Mouse (Mus musculus) limb, embryonic 11.5 days (tissue): ENCODE results near the gene Lpcat3. TPM values are rescaled to one million over a fixed set of nuclear protein-coding genes. Genes with fewer than 3 reads are reported as not detected.

Experiments
- ATAC-seq: fragments of 200-750 bp; cut with Nextera tagmentation; 2 replicates; pipeline ENCODE4 v1.8.0; 2017; ENCODE audit warnings: low read depth; ENCODE audit not compliant: insufficient number of reproducible peaks, low FRiP score, low TSS enrichment
- DNase-seq: peaks from one replicate; pipeline ENCODE4 v3.0.0-alpha.2; 2015; ENCODE audit warnings: low spot score
- H3K27ac ChIP-seq: fragments of 300-500 bp; sonication (generic); replicated peaks from 2 replicates; pipeline ENCODE4 v1.5.1; 2014; ENCODE audit warnings: low read depth, mild to moderate bottlenecking, low read length
- H3K27me3 ChIP-seq: fragments of 300-500 bp; sonication (generic); 2 replicates; pipeline ENCODE4 v1.6.1; 2014; ENCODE audit warnings: mild to moderate bottlenecking, low read length, mixed read lengths; ENCODE audit not compliant: control insufficient read depth, insufficient read depth
- H3K36me3 ChIP-seq: fragments of 300-500 bp; sonication (generic); 2 replicates; pipeline ENCODE4 v1.6.1; 2014; ENCODE audit warnings: mild to moderate bottlenecking, low read length, moderate library complexity, mixed read lengths; ENCODE audit not compliant: control insufficient read depth, insufficient read depth
- H3K4me1 ChIP-seq: fragments of 300-500 bp; sonication (generic); 2 replicates; pipeline ENCODE4 v1.6.1; 2014; ENCODE audit warnings: low read length, mixed read lengths; ENCODE audit not compliant: control insufficient read depth, insufficient read depth
- H3K4me2 ChIP-seq: fragments of 300-500 bp; sonication (generic); 2 replicates; pipeline ENCODE4 v1.6.1; 2014; ENCODE audit warnings: low read depth, mild to moderate bottlenecking, moderate library complexity; ENCODE audit not compliant: severe bottlenecking
- H3K4me3 ChIP-seq: fragments of 300-500 bp; sonication (generic); 2 replicates; pipeline ENCODE4 v1.5.1; 2014; ENCODE audit warnings: low read depth, low read length
- H3K9ac ChIP-seq: fragments of 300-500 bp; sonication (generic); 2 replicates; pipeline ENCODE4 v1.6.1; 2014; ENCODE audit warnings: mild to moderate bottlenecking, low read length
- H3K9me3 ChIP-seq: fragments of 300-500 bp; sonication (generic); 2 replicates; pipeline ENCODE4 v1.6.1; 2016; ENCODE audit warnings: low read length; ENCODE audit not compliant: control insufficient read depth
- WGBS: fragments of 180-500 bp; shearing (Covaris S2); extraction: QIAGEN DNeasy Blood & Tissue Kit; methylation state at CpG from one replicate; pipeline ENCODE4 v1.1.7; 2014; 5-methylcytosine and 5-hydroxymethylcytosine counted together
- polyA plus RNA-seq: library from polyadenylated mRNA; unstranded; fragments of >200 nt; fragmentation: Nextera tagmentation; extraction: Ambion mirVana; gene quantifications from 2 replicates; pipeline ENCODE4 v1.2.1, GENCODE M21; 2014

Gene Lpcat3
- polyA plus RNA-seq, 1 experiment from 2014 or later, result 46.1 TPM

DNA sequence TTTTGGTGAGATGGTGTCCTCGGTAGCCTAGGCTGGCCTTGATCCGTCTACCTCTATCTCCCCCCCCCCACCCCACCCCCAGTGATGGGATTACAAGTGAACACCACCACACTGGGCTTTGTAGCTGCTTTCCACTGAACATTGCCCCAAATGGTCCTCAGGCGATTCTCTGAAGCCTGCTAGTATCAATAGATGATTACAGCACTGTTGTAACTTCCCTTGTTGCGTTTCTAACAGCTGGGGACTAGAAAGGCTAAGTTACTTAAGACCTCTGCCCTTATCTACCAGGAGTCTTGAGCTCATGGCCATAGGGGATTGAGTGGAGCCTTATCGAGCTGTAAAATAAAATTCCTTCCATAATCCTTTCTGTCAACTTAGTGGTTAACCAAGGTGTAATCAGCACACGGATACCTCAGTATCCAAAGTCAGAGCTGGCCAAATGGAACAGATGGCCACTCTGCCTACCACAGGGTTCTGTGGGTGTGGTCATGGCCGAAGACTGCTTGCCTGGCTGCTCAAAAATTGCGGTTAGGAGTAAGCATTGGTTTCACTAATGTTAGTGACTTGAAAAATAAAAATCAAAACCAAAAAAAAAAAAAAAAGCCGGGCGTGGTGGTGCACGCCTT, 6.5 kb downstream of the Lpcat3 start:
- Histone ChIP-seq H3K27me3 (no peaks in the 10 kb centered on the region), H3K4me2 (no peak overlapping the region), H3K36me3 (no peaks in the 10 kb centered on the region), H3K4me1 (no peaks in the 10 kb centered on the region; the same call in 1 of the 2 replicates), H3K9ac (no peak overlapping the region), H3K9me3 (no peaks in the 10 kb centered on the region), H3K4me3 (no peak overlapping the region), H3K27ac (no peak overlapping the region)
- WGBS, result 84% methylated on average over 11 of the region's 11 CpGs
- ATAC-seq, result no peak
- DNase-seq, result no peak

DNA sequence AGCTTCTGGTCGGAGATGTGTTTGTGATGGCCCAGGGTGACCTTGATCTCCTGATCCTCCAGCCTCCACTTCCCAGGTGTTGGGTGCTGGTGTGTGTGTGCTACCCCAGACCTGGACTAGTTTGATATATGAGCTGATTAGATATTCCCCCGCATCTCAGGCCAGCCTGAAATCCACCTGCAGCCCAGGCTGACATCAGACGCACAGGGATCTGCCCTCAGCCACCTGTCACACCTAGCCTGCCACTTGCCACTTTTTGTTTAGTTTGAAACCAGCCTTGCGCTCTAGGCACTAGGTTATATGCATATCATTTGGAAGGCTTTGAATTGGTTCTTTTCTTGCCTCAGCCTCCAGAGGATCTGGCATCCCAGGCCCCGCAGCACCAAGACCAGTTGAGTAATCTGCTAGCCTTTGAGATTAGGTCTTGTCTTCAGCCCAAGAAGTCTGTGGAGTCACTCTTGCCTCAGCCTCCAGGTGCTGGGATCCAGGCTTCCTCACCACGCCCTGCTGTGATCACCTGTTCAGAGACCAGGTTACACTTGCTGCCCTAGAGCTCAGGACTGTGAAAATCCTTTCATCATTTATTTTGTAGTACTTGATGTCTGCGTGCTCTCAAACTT, 7.6 kb downstream of the Lpcat3 start:
- no peak overlapping the region for H3K9ac ChIP-seq
- WGBS, result 91% methylated on average over 7 of the region's 7 CpGs
- no peaks in the 10 kb centered on the region; the same call in 1 of the 2 replicates for H3K4me1 ChIP-seq
- H3K27me3 ChIP-seq, result no peaks in the 10 kb centered on the region
- DNase-seq, result no peak
- H3K4me3 ChIP-seq, result no peak overlapping the region
- H3K9me3 ChIP-seq, result no peaks in the 10 kb centered on the region
- H3K36me3 ChIP-seq, result no peaks in the 10 kb centered on the region
- H3K4me2 ChIP-seq, result no peak overlapping the region
- H3K27ac ChIP-seq, result no peak overlapping the region
- ATAC-seq, result no peak

DNA sequence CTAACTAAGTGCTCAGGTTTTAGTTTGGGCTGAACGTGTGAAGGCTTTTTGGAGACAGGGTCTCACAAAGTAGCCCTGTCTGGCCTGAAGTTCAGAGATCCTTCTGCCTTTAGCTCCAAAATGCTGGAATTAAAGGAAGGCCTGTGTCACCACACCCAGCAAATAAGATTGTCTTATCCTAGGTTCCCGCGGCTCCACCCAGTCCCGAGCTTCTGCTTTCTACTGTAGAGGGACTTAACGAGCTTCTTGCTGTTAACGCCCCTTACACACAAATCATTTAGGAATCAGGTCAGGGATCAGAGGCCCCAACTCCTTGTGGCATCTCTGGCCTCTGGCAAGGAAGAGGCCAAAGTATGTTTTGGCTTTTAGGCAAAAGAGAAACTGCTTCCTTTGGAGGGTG, 9.3 kb downstream of the Lpcat3 start:
- 58% methylated on average over 6 of the region's 6 CpGs for WGBS
- ATAC-seq, result no peak

DNA sequence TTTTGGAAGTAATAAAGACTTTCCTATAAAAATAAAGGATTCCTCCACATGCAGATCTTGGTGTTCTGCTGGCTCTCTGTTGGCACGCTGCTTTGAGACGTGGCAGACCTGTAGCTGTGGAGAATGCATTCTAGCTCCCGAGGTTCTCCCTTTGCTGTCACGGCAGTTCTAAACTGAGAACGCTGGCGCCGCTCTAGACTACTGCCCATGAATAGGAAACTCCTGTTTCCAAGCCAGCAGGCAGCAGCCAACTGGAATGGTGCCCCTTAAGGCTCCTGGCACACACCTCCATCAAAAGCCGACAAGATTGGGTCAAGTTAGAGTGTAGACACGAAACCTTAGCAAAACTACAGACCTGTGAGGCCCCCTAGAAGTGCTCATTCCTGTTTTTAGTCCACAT, 10.8 kb downstream of the Lpcat3 start:
- no peak for DNase-seq
- Histone ChIP-seq H3K9ac (no peak overlapping the region), H3K27me3 (no peaks in the 10 kb centered on the region), H3K27ac (no peak overlapping the region), H3K4me3 (no peak overlapping the region), H3K4me1 (no peaks in the 10 kb centered on the region; the same call in 1 of the 2 replicates), H3K4me2 (no peak overlapping the region), H3K36me3 (no peaks in the 10 kb centered on the region), H3K9me3 (no peaks in the 10 kb centered on the region)
- no peak for ATAC-seq
- 94% methylated on average over 9 of the region's 9 CpGs for WGBS

More for the DNA sequence above, 9.3 kb downstream of the Lpcat3 start:
- Histone ChIP-seq H3K4me1 (no peaks in the 10 kb centered on the region; the same call in 1 of the 2 replicates), H3K36me3 (no peaks in the 10 kb centered on the region), H3K4me3 (no peak overlapping the region), H3K4me2 (no peak overlapping the region), H3K9ac (no peak overlapping the region), H3K27ac (no peak overlapping the region), H3K27me3 (no peaks in the 10 kb centered on the region), H3K9me3 (no peaks in the 10 kb centered on the region)
- no peak for DNase-seq

DNA sequence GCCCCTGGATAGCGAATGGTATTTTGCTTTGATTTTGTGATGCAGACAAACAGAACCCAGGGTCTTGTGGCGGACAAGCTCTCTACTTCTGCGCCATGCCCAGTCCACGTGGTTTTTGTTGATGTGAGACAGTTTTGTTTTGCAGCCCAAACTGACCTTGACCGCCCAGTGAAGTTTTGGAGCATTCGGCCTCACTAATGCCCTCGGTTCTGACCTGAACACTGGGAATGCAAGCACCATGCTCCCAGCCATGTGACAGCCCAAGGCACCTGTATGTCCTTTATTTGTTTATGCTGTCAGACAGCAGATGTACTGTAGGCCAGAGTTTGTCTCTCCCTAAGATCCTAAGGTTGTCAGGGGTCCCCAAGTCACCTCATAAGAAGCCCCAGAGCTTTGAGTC, 11.8 kb downstream of the Lpcat3 start:
- Histone ChIP-seq H3K9me3 (no peaks in the 10 kb centered on the region), H3K4me3 (no peak overlapping the region), H3K4me2 (no peak overlapping the region), H3K27me3 (no peaks in the 10 kb centered on the region), H3K4me1 (no peaks in the 10 kb centered on the region; the same call in 1 of the 2 replicates), H3K9ac (no peak overlapping the region), H3K36me3 (no peaks in the 10 kb centered on the region), H3K27ac (no peak overlapping the region)
- WGBS, result 95% methylated on average over 7 of the region's 7 CpGs
- DNase-seq (no peak), ATAC-seq (no peak)

DNA sequence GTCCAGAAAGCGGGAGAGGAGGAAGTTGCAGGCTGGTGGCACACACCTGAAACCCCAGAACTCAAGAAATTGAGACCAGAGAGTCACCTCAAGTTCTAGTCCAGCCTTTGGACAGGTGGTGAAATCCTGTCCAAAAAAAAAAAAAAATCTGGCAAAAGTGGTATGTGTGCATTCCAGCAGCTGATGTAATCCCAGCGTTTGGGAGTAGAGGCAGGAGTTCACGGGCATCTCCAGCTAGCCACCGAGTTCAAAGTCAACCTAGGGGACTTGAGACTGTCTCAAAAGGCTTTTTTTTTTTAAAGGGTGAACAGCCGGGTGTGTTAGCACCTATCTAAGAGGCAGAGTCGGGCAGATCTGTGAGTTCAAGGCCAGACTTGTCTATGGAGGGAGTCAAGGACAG, 13.3 kb downstream of the Lpcat3 start:
- no peak for ATAC-seq
- no peak overlapping the region for H3K4me3 ChIP-seq

DNA sequence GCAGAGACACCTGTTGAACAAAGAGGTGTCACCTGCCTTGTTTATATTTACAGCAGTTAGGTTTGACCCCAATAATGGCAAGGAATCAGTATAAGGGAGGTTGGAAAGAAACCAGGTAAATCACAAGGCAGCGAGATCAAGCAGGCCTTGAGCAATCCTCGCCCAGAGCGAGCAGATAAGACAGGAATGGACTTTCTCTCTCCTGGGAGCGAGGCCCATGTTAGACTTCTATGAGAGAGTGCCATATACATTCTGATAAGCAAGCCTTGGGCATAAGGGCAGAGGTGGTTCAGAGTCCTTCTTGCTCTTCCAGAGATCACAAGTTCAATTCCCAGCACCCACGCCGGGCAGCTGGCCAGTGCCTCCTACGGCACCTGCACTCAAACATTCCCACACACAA, 15.9 kb downstream of the Lpcat3 start:
- no peak overlapping the region for H3K27ac ChIP-seq
- 97% methylated on average over 7 of the region's 7 CpGs for WGBS
- ATAC-seq, result no peak
- no peak overlapping the region for H3K4me2 ChIP-seq
- H3K9ac ChIP-seq, result no peak overlapping the region
- no peaks in the 10 kb centered on the region for H3K4me1 ChIP-seq
- H3K9me3 ChIP-seq, result no peaks in the 10 kb centered on the region
- no peak overlapping the region for H3K4me3 ChIP-seq
- no peaks in the 10 kb centered on the region for H3K27me3 ChIP-seq
- no peak for DNase-seq
- H3K36me3 ChIP-seq, result no peaks in the 10 kb centered on the region

More for the DNA sequence above, 13.3 kb downstream of the Lpcat3 start:
- Histone ChIP-seq H3K36me3 (no peaks in the 10 kb centered on the region), H3K27me3 (no peaks in the 10 kb centered on the region), H3K27ac (no peak overlapping the region), H3K4me2 (no peak overlapping the region), H3K9ac (no peak overlapping the region), H3K4me1 (no peaks in the 10 kb centered on the region; the same call in 1 of the 2 replicates), H3K9me3 (no peaks in the 10 kb centered on the region)
- no peak for DNase-seq
- WGBS, result 85% methylated on average over 6 of the region's 6 CpGs

DNA sequence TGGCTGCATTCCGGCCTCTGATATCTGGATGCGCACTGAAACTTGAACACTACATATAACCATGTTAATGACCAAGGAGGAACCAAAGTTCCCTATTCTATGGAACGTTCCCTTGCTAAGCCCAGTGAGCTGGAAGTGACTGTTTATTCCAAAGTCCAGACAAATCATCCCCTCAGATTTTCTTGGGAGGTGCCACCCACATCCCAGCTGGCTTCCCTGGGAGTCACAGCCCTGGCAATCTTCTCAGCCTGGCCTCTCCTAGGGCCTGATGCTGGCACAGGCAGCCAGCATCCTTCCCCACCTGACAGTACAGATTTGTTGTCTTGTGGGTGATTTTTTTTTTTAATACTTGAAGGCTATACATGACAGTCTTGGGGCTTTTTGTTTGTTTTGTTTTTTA, 16.7 kb downstream of the Lpcat3 start:
- H3K36me3 ChIP-seq, result no peaks in the 10 kb centered on the region
- H3K4me2 ChIP-seq, result no peak overlapping the region
- WGBS, result 95% methylated on average over 3 of the region's 3 CpGs
- no peaks in the 10 kb centered on the region for H3K4me1 ChIP-seq
- no peak overlapping the region for H3K9ac ChIP-seq
- H3K27ac ChIP-seq, result no peak overlapping the region
- DNase-seq (no peak), ATAC-seq (no peak)
- H3K4me3 ChIP-seq, result no peak overlapping the region
- no peaks in the 10 kb centered on the region for H3K27me3 ChIP-seq
- H3K9me3 ChIP-seq, result no peaks in the 10 kb centered on the region
